Mouse (Mus musculus): ENCODE data around the gene Olfr1440. TPM values are rescaled to one million over a fixed set of nuclear protein-coding genes. Genes with fewer than 3 reads are reported as not detected.
A peak's percentile ranks its signal among the peaks of the same experiment; 100 is the strongest.

The Olfr1440 gene
- total RNA-seq (2021) = not detected
- long read RNA-seq, experiment 1 = 0 reads
- long read RNA-seq, experiment 2 = 0 reads

DNA sequence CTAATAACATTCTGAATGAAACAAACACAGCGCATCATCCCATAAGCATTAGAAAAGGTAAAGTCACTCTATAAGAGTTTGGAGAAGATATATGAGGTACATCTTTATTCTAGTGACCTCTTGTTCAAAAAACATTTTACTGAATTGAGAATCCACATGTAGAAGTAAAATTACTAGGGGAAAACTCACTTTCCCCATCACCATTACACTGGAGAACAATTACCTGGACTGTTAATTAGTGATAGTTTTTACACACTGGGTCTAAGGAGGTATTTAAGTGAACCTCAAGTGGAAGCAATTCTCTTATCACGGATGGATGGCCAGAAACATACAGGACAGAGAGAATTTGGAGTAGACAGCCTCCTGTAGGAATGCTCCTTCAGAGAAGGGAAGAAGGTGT, at the start of gene Olfr1440:
Gene Olfr1440, plus strand, starts transcription at position 301 of the 400 bp plus-strand sequence.
- intact Hi-C loops (cut with DNase I) = no loop called here
- no peak for DNase-seq (ENCODE audit: low spot score in 2 of 2)

GRCm38 (mm10) chr19:12373004-12373403, 14.1 kb upstream of the Olfr1440 start:
- intact Hi-C loops (cut with DNase I) = loop anchor here (10.0 kb wide), 1 partner anchor 228 kb away; no protein-coding TSS in a partner anchor
- DNase-seq (ENCODE audit: low spot score in 2 of 2) = peak in 1 of 2 experiments; percentile 10

- intact Hi-C loops (cut with DNase I) = loop anchor here (10.0 kb wide), 1 partner anchor 230 kb away; no protein-coding TSS in a partner anchor
Observed at GRCm38 (mm10) chr19:12374465-12375025, 12.5 kb upstream of the Olfr1440 start.

DNA sequence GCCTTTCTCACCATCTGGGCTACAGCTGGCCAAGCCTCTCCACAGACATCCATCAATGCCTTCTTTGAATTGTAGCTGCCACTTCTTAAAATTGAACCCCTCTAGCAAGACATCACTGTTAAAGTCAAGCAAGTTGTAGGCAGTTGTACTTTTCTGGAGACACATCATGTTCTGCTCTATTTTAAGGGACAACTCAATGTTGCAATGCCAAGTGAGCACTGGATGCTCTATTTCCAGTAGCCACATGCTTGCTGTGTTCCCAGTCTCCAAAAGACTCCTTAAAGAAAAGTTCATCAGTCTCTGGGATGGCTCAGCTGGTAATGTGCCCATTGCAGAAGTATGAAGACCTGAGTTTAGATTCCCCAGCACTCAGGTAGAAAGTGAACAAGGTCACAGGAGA, 26.7 kb downstream of the Olfr1440 start:
- intact Hi-C loops (cut with DNase I) = no loop called here

More at GRCm38 (mm10) chr19:12374465-12375025, 12.5 kb upstream of the Olfr1440 start:
- DNase-seq (ENCODE audit: low spot score in 2 of 2) = peak; percentile 6 to 21

DNA sequence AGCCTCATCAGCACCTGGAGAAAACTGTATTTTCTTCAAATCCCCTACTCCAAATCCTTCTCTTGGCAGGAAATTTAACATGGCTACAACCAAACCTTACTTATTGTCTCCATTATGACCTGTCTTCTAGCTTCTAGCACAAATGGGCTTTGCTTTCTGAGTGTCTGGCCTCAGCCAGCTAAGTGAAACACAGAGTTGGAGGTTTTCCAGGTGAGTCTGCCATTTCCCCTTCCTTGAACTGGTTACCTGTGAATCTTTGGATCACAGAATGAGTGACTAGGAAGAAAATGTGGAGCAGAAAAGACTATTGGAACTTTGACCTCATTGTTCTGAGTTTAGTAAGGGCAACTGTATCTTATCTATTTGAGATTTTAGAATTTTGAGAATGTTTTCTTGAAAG, 30.3 kb downstream of the Olfr1440 start, which contains the start of gene Olfr1441:
Gene Olfr1441, plus strand, starts transcription at position 73 of the 400 bp plus-strand sequence.
- DNase-seq (ENCODE audit: low spot score in 2 of 2) = no peak
- intact Hi-C loops (cut with DNase I) = no loop called here

More for the DNA sequence above, 26.7 kb downstream of the Olfr1440 start:
- DNase-seq (ENCODE audit: low spot score in 2 of 2) = peak in 1 of 2 experiments; percentile 39

DNA sequence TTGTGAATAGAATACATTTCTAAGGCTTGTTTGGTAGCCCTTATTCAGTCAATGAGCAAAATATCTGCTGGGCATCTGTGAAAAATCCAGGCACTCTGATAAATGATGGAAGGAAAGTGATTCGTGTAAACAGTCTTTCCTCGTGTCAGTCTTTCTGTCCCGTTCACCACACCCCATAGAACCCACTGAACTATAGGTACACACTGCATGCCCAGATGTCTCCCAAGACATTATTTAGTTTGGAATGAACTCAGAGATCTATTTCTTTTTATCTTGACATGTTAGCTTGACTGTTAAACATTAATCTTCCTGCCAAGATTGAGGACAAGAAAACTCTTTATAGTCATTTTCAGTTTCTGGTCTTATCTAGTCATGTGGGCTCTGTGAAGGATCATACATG, 31.2 kb downstream of the Olfr1440 start:
- intact Hi-C loops (cut with DNase I) = no loop called here
- no peak for DNase-seq (ENCODE audit: low spot score in 2 of 2)

DNA sequence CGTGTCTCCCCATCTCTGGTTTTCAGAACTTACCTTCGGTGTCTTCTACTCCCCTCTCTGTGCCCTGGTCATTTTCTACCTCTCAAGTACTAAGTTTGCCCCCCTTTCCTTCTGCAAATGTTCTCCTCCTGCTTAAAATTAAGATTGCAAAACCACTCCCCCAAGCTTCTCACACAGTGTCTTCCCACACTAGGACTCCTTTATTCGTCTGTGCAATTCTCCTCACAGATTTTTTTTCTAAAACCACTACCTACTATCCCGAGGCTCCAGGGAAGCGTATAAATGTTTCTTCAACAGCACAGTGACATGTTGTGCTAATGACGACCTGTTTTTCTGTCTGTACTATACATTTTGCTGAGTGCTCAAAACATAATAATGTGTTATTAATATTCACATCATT, 33.5 kb downstream of the Olfr1440 start:
- no peak for DNase-seq (ENCODE audit: low spot score in 2 of 2)

GRCm38 (mm10) chr19:12421680-12422079, 34.6 kb downstream of the Olfr1440 start:
- intact Hi-C loops (cut with DNase I) = no loop called here
- DNase-seq (ENCODE audit: low spot score in 2 of 2) = no peak

More for the DNA sequence above, 33.5 kb downstream of the Olfr1440 start:
- intact Hi-C loops (cut with DNase I) = no loop called here

DNA sequence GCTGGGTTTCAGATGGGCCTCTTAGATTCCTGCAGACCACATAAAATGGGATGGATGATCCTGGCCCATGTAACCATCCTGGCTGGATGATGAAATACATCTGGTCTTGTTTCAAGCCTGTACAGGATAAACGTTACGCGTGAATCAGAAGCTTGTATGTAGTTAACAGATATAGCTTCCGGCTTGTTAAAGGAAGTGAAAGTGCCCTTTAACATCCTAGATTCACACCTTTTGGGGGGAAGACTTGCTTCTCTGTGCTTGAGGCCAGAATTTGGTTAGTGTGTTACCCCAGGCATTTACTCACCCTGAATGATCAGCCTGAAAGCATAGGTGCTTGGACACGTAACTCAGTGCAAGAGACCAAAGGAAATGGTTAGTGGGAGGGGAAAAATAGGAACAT, 40.0 kb downstream of the Olfr1440 start:
- intact Hi-C loops (cut with DNase I) = no loop called here
- DNase-seq (ENCODE audit: low spot score in 2 of 2) = no peak

- intact Hi-C loops (cut with DNase I) = no loop called here
- no peak for DNase-seq (ENCODE audit: low spot score in 2 of 2)
Observed at GRCm38 (mm10) chr19:12427605-12428004, 40.5 kb downstream of the Olfr1440 start, which contains the start of gene Pfpl. TSS of gene Pfpl (plus strand) at chr19:12427905.

GRCm38 (mm10) chr19:12433033-12433432, 46.0 kb downstream of the Olfr1440 start:
- intact Hi-C loops (cut with DNase I) = loop anchor here (5.0 kb wide), 1 partner anchor 69 kb away; the partner anchor contains the start of gene Dtx4
- DNase-seq (ENCODE audit: low spot score in 2 of 2) = peak in 1 of 2 experiments; percentile 58

- peak in 1 of 2 experiments; percentile 31 for DNase-seq (ENCODE audit: low spot score in 2 of 2)
- intact Hi-C loops (cut with DNase I) = no loop called here
Observed at GRCm38 (mm10) chr19:12435011-12435416, 47.9 kb downstream of the Olfr1440 start.

DNA sequence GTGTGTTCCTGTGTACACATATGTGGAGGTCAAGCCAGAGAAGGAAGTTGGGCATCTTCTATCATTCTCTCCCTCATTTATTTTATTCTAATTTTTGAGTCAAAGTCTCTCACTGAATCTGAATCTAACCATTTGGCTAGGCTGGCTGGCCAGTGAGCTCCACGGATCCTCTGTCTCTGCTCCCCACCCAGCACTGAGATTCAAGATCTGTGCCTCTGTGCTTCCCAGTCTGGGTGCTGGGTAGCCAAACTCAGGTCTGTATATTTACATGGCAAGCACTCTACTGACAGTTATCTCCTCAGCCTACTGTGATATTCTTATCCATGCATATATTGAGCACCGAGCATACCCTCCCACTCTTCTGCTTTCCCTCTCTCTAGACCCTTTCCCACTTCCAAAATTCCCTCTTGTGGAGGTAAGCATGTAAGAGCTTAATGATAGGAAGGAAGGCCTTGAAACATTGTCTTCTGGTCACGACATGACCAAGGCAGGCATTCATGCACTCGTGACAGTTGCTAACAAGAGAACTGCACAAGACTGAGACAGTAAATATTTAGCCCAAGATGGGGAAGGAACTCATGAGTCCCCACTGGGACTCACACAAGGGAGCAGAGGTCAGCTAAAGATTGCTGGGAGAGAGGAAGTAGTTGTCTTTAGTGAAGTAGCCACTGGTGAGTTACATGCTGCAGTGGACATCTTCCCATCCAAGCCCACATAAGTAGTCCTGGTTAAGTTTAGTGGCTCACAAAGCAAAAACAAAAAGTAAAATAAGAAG, 48.9 kb downstream of the Olfr1440 start:
- DNase-seq (ENCODE audit: low spot score in 2 of 2) = no peak
- intact Hi-C loops (cut with DNase I) = no loop called here

DNA sequence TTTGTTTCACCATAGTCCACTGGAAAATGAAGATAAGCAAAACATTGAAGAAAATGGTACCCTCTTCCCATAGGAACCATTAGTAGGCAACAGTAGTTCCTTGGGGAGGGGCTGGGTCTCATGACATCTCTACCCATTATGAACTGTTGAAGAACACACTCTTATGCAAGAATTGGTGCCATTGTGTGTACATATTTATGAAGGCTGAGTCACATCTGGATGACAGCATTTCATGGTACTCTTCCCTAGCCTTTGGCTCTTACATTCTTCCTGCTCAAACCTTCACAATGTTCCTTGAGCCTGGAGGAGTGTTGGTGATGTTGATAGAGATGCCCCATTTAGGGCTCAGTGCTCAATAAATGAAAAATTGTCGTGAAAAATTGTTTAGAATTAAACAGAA, 52.5 kb downstream of the Olfr1440 start:
- DNase-seq (ENCODE audit: low spot score in 2 of 2) = no peak
- intact Hi-C loops (cut with DNase I) = no loop called here

DNA sequence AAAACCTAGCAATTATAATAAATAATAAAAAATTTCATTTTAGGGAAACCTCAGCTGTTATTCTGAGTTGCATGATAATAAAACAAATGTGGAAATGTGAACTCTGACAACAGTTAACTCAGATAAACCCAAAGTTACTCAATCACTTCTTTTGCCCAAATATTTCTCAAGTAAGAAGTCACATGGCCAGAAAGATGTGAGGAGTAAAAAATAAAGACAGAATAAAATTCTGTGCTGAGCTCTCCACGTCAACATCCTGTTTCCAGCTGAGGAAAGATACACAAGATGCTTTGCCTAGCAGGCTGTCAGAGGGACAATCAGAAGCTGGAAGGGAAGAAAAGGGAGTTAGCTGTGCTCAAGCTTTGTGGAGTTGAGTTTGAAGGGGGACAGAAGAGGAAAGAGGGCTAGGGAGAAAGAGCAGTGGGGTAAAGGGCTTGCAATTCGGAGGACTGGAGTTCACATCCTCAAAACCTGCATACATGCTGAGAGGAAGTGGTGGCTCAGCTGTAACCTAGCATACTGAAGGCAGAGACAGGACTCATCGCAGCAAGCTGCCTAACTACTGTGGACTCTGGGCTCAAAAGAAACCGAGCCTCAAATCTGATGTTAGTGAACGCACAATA, 53.1 kb downstream of the Olfr1440 start:
- intact Hi-C loops (cut with DNase I) = no loop called here

GRCm38 (mm10) chr19:12442560-12442959, 55.5 kb downstream of the Olfr1440 start:
- intact Hi-C loops (cut with DNase I) = no loop called here
- DNase-seq (ENCODE audit: low spot score in 2 of 2) = no peak

More for the DNA sequence above, 53.1 kb downstream of the Olfr1440 start:
- no peak for DNase-seq (ENCODE audit: low spot score in 2 of 2)

DNA sequence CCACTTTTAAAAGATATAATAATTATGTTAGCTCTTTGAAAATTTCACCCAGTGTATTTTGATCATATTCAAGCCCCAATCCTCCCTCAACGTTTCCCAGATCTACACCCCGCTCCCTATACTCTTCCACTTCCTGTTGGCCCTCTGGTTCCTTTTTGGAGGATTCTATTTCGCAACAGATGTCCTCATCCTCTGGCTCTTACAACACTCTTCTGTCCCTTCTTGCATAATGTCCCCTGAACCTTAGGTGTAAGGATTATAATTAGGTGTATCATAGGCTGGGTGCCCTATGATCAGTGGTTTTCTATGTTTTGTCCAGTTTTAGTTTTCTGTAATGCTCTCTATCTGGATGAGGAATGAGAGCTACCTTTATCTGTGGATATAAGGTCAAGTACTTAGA, 57.9 kb downstream of the Olfr1440 start:
- intact Hi-C loops (cut with DNase I) = no loop called here
- DNase-seq (ENCODE audit: low spot score in 2 of 2) = no peak

Measured in left cerebral cortex, postnatal 14 days (tissue).